Mouse (Mus musculus): Measurements from ENCODE around the gene Dkk2.

DNA sequence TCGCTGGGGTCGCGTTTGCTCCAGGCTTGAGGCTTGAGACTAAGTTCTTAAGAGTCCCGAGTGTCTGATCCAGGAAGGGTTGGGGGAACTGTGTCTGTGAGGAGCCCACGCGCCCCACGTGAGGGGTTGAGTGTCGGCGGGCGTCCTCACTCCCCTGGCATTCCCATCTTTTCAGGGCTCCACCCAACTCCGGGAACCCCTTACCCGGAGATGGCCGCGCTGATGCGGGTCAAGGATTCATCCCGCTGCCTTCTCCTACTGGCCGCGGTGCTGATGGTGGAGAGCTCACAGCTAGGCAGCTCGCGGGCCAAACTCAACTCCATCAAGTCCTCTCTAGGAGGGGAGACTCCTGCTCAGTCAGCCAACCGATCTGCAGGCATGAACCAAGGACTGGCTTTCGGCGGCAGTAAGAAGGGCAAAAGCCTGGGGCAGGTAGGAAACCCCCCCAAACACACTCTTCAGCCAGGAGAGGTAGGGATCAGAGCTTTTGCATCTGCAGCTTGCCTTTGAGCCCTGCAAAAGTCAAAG, 795 bp downstream of the Dkk2 start:
- no peak for TF ChIP-seq POLR2A (IDR thresholded peaks at IDR 0.05; ENCODE audit: borderline replicate concordance, extremely low read depth, insufficient read depth, insufficient read length, poor library complexity, severe bottlenecking)
- TF ChIP-seq CTCF (IDR thresholded peaks at IDR 0.05; ENCODE audit: borderline replicate concordance, extremely low read depth, insufficient read depth, insufficient read length), result no peak

Data from brain, embryonic 14.5 days (tissue).